Mouse (Mus musculus) left cerebral cortex, postnatal 10 days (tissue): ENCODE measurements around the gene Btnl10. TPM values are rescaled to one million over a fixed set of nuclear protein-coding genes. Genes with fewer than 3 reads are reported as not detected.

ENCODE experiments used
- DNase-seq, 2 experiments: peaks; one replicate each; pipeline ENCODE4 v3.0.0; 2021 to 2022; ENCODE audit warnings: low spot score in 2 of 2, mixed read lengths in 1 of 2; ENCODE audit errors: extremely low spot score in 1 of 2
- intact Hi-C: fragments of 180-260 bp; cut with DNase I; formaldehyde crosslinking; loops from one replicate; pipeline ENCODE4 v1.15.1; 2025
- microRNA-seq: library from miRNA; unstranded; fragments of <30 nt; microRNA quantifications from one replicate; pipeline ENCODE4 v1.2.0, GENCODE M21; 2022
- total RNA-seq, 2 experiments: library from RNA; stranded (reverse); gene quantifications; 2 replicates each; pipeline ENCODE4 v1.2.3; 2021

The Btnl10 gene
- total RNA-seq, 2 experiments from 2014 or later = 0.06 TPM; not detected in 1

- no peak for DNase-seq
- intact Hi-C loops = loop anchor here (10.0 kb wide), 1 partner anchor 213 kb away; the partner anchor contains the start of gene Gjc2
Measured at GRCm38 (mm10) chr11:58971796-58972195, 54.1 kb downstream of the Btnl10 start.

DNA sequence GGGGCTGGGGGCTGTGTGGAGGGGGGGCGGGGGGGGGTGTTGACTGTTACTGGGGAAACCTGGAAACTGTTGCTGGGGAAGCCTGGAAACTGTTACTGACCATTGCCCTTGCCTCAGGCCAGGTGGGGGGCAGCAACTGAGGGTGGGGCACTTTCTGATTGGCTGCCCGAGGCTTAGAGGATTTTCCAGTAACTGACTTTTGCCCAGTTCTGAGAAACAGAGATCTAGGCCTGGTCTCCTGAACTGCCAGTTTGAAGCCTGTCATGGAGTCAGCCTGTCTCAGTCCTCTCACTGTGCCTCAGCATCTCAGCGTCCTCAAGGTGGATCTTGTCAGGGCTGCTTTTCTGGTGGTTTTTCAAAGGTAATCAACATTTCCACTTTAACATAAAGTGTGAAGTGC is 56.7 kb downstream of the Btnl10 start:
- intact Hi-C loops = loop anchor here (10.0 kb wide), 1 partner anchor 210 kb away; the partner anchor contains the start of gene Gjc2
- DNase-seq = no peak

Small RNAs within 50 kb of the gene (microRNA-seq; reads per million reads assigned to microRNA genes)
- gene Gm44313 = not detected

Other genes with a start within 250 kb of the Btnl10 start
- not detected for gene Olfr320, start 236.8 kb upstream of the Btnl10 start, total RNA-seq
- gene Olfr319, start 218.7 kb upstream of the Btnl10 start, total RNA-seq = not detected
- gene Olfr318, start 193.9 kb upstream of the Btnl10 start, total RNA-seq = not detected
- under 1 TPM; 0.20 to 0.30 TPM for gene Olfr317, start 178.7 kb upstream of the Btnl10 start, total RNA-seq
- gene Olfr316, start 165.2 kb upstream of the Btnl10 start, total RNA-seq = under 1 TPM; 0.24 to 0.28 TPM
- not detected for gene Olfr315, start 144.7 kb upstream of the Btnl10 start, total RNA-seq
- not detected for gene Olfr314, start 135.0 kb upstream of the Btnl10 start, total RNA-seq
- 1 to 10 TPM; 1.2 to 2.2 TPM for gene Fam183b, start 115.9 kb upstream of the Btnl10 start, total RNA-seq
- not detected for gene Olfr313, start 102.9 kb upstream of the Btnl10 start, total RNA-seq
- not detected for gene Olfr312, start 88.7 kb upstream of the Btnl10 start, total RNA-seq
- not detected for gene Olfr311, start 78.7 kb upstream of the Btnl10 start, total RNA-seq
- gene Gm12258, start 70.8 kb upstream of the Btnl10 start, total RNA-seq = 10 to 100 TPM; 17.5 to 18.7 TPM
- 10 to 100 TPM in 1 of 2 experiments, 1 to 10 TPM in 1; 8.8 to 11.0 TPM for gene 2810021J22Rik, start 50.7 kb upstream of the Btnl10 start, total RNA-seq
- gene Zfp39, start 13.7 kb upstream of the Btnl10 start, total RNA-seq = 1 to 10 TPM; 9.5 to 9.6 TPM
- gene Rnf187, start 21.0 kb downstream of the Btnl10 start, total RNA-seq = 100 to 1,000 TPM; 471 to 480 TPM
- 100 to 1,000 TPM; 172 to 180 TPM for gene Hist3h2ba, start 31.0 kb downstream of the Btnl10 start, total RNA-seq
- 10 to 100 TPM; 66.5 to 67.4 TPM for gene Hist3h2a, start 36.8 kb downstream of the Btnl10 start, total RNA-seq
- 1 to 10 TPM; 2.8 to 3.7 TPM for gene Trim17, start 36.8 kb downstream of the Btnl10 start, total RNA-seq
- gene Trim11, start 60.2 kb downstream of the Btnl10 start, total RNA-seq = 10 to 100 TPM; 22.0 to 22.7 TPM
- 1 to 10 TPM; 2.1 to 2.3 TPM for gene Obscn, start 218.5 kb downstream of the Btnl10 start, total RNA-seq
- gene Iba57, start 245.8 kb downstream of the Btnl10 start, total RNA-seq = 10 to 100 TPM; 11.4 to 13.9 TPM